Mouse (Mus musculus) gastrocnemius, postnatal 36 days (tissue): ENCODE data around the gene Tstd2. TPM values are rescaled to one million over a fixed set of nuclear protein-coding genes. Genes with fewer than 3 reads are reported as not detected.

Experiments
- DNase-seq, 2 experiments: peaks; one replicate each; pipeline ENCODE4 v3.0.0; 2022
- intact Hi-C: fragments of 180-260 bp; cut with DNase I; formaldehyde crosslinking; loops from one replicate; pipeline ENCODE4 v1.15.1; 2025
- total RNA-seq, 2 experiments: library from RNA; stranded (reverse); gene quantifications; 2 replicates each; pipeline ENCODE4 v1.2.3; 2021

The Tstd2 gene
- total RNA-seq, 2 experiments from 2014 or later, result 8.7 to 10.8 TPM

DNA sequence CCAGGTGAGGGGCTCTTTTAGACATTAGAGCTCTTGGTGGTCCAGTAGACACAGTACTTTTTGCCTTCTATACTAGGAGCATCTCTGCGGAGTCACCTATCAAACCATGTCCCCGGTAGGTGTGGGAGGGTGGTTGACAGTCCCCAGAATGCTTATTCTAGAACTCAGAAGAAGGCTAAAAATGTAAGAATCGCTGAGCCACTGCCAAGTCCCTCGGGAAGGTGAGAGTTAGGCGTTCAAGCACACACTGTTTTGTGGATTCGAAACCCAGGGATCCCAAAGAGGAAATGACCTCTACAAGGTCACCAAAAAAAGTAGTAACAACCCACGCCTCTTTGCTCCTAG is 51.1 kb downstream of the Tstd2 start:
- DNase-seq, result no peak
- intact Hi-C loops, result loop anchor here (5.0 kb wide), 1 partner anchor 45 kb away; no protein-coding TSS in a partner anchor

DNA sequence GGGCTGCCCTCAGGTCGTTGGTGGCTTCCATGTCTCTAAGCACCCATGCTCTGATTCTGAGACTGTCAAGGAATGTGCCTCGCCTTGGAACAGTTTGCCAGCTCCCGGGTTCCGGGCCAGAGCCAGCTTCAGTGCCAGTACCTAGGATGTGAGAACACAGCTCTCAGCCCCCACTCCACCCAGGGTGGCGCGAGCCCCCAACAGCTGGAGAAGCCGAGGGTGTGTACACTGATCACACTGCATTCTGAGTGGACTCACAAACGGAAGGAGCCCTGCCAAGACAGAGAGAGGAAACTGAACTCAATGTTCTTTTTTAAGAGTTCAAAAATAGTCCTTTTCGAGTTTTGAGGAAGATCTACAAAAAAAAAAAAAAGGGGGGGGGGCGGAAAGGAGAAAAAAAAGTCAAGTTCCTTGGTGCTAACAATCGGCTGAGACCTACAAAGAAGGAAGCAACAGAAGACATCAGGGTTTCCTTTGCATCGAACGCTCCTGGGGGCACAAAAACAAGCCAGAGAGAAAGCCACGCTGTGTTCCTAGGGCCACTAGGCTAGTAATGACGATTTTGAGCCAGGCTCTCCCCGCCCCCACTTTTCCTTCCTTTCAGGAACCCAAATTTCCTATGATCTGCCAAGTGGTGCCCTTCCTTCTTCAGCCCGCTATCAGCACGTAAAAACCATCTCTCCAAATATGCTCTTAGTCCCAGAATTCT is 51.6 kb downstream of the Tstd2 start:
- peak; percentile 47 for DNase-seq
- intact Hi-C loops, result loop anchor here (5.0 kb wide), 1 partner anchor 45 kb away; no protein-coding TSS in a partner anchor

DNA sequence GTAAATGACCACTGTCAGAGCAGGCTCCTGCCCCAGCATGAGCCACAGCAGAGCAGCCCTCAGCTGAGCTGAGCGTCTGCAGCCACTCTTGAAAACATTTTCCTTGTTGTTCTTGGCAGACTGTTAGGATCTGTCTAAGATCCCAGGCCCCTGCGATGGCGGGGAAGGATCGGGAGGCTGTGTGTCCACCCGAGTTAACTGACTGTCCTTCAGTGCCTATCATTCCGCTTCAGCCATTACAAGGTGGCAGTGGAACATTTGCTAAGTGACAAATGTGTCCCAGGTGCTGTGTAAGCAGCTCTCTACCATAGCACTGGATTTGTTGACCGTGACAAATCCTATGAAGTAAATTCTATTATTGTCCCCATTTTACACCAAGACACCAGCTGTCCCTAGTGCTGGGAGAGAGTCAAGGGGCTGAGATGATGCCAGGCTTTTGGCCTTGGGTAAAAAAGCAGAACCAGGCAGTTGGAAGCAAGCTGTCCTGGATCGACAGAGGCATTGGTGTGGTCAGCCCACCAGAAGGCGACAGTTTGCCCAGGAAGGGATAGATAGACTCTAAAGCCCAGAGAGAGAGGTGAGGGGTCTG is 53.2 kb downstream of the Tstd2 start:
- intact Hi-C loops, result loop anchor here (5.0 kb wide), 1 partner anchor 43 kb away; no protein-coding TSS in a partner anchor
- no peak for DNase-seq

DNA sequence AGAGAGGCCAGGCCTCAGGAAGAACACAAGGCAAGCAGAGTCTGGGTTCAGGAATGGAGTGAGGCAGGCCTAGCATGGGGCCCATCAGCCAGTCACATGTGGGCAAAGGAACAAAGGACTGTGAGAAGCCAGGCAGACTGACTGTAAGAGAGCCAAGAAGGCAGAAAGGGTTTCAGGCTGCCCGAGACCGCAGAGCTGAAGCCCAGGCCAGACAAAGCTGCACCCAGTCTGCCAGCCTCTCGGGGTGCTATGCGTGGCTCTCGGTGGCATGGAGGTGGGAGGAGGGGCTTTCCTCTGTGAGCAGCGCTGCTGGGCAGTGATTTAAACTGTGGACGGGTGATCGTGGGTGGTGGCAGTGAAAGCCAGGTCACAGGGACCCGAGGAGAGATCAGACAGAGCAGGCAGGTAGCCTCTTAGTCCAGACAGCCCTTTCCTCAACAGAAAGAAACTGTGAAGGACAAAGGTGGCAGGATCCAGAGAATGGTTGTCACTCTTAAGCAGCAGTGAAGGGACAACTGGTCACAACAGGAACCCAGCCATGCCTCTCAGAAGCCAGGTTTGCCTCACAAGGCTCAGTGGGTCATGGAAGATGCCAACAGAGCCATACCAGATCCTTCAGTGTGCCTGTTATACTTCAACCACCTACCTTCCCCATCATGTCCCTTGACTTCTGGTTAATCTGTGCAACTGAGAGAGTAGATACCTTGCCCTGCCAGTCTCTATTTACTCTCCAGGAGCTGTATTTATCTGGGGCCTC is 53.9 kb downstream of the Tstd2 start:
- intact Hi-C loops, result loop anchor here (5.0 kb wide), 1 partner anchor 42 kb away; no protein-coding TSS in a partner anchor

DNA sequence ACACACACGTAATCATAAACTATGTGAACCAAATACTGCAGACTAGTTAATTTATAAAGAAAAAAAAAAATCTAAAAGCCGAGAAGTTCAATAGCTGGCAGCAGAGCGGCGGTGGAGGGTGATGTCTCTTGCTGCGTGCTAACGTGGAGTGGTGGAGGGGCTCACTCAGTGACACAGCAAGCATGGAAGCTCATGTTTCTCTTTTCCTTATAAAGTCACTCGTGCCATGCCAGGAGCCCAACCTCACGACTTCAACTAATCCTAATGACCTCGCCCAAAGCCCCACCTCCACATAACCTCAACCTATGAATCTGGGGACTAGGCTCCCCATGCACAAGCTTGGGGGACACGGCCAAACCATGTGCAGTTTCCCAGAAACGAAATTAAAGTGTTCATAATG is 55.9 kb downstream of the Tstd2 start:
- DNase-seq, result no peak
- intact Hi-C loops, result no loop called here

More for the DNA sequence above, 53.9 kb downstream of the Tstd2 start:
- no peak for DNase-seq

DNA sequence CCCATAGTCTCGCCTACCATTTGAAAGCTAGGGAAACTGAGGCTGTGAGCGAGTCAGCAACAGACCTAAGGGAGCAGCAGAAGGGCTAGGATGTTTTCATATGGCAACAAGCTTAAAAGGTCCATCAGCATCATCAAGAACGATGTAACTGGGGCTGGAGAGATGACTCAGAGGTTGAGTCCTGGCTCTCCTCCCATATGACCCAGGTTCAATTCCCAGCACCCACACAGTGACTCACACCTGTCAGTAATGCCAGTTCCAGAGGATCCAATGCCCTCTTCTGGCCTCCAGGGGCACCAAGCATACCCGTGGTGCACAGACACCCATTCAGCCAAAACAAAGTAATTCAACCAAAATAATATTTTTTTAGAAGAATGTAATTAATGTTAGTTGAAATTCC is 58.2 kb downstream of the Tstd2 start:
- DNase-seq, result no peak
- intact Hi-C loops, result no loop called here

DNA sequence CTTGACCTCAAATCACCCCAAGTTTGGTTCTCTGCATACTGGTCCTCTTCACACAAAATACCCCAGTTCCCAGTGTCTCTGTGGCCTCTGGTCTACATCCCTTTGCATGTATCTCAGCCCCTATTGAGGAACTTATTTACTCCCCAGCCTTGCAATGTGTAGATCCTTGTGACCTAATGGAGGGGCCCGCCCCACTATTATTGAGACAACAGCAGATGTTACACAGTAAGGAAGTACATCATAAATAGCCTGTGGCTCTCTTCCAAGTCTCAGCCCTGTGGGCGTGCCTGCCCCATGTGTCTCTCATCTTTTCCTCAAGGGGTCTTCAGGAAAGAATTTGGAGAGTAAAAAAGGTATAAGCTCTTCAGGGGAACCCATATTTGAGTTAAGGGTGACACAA is 61.6 kb downstream of the Tstd2 start:
- no peak for DNase-seq
- intact Hi-C loops, result no loop called here

DNA sequence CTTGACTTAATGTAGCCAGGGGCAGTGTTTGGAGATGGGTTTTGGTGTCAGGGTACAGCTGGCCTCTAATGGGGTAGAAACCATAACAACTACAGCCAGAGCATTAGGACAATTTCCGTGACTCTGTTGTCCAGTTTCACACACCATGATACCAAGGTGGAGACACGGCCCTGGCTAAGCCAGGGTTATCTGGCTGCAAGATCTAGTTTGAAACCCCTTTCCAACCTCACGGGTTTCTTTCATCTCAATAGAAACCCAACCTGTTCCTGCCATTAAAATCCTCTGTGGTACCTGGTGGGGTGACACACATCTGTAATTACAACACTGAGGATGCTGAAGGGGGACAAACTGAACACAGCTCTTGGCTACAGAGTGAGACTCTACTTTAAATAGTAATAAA is 62.8 kb downstream of the Tstd2 start:
- DNase-seq, result no peak
- intact Hi-C loops, result no loop called here

DNA sequence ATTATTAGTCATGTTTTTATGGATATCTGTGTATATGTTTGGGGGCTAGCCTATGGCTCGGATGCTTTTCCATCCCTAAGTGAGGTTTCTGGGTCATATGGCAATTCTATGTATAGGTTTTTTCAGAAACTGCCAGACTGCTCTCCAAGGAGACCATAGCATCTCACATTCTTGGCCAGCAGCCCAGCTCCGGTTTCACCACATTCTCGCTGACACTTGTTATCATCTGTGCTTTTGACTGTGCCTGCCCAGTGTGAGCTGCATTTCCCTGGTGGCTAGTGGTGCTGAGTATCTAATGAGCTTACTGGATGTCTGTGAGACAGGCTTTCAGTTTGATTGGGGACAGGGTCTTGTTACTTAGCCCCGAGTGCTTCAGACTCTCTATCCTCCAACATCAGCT is 64.8 kb downstream of the Tstd2 start:
- intact Hi-C loops, result no loop called here
- no peak for DNase-seq

DNA sequence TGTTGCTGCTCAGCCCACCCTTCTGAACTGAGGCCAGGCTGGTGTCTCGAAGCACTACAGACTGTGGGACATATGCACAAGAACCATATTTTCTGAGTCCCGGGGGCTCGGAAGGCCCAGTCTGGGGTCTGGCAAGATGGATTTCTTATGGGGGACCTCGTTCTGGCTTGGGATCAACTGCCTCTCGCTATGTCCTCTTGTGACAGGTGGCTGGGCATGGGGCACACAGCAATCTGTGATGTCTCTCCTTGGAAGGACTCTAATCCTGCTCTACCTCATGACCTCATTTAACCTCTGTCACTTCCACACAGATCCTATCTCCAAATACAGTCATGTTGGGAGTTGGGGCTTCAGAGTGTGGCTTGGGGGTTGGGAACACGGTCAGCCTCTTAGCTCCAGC is 65.9 kb downstream of the Tstd2 start:
- intact Hi-C loops, result no loop called here
- DNase-seq, result no peak

DNA sequence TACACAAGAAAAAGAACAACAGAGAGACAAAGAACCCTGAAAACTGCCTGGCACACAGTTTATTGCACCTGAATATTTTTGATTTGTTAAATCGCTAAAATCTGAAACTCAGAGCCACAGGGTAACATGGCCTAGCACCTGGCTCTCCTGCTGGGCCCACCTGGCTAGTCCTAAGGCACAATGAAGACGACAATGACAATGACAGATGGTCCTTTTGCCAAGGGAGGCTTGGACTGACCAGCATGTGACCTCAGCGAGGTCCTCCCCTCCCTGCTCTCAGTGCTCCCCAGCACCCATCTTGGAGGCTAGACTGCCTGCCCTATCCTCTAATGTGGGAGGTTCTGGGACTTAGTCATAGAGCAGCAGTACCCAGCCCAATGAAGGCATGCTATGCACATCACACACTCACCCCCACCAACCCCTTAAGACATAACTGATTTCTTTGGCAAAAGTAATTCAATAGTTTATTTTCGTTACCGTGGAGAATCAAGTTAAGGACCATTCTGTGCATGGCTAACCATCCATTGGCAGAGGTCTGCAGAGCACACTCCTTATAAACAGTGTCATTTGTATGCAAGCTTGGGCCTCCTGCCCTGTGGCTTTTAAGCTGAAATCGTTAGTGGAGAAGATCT is 68.5 kb downstream of the Tstd2 start:
- intact Hi-C loops, result no loop called here
- no peak for DNase-seq

DNA sequence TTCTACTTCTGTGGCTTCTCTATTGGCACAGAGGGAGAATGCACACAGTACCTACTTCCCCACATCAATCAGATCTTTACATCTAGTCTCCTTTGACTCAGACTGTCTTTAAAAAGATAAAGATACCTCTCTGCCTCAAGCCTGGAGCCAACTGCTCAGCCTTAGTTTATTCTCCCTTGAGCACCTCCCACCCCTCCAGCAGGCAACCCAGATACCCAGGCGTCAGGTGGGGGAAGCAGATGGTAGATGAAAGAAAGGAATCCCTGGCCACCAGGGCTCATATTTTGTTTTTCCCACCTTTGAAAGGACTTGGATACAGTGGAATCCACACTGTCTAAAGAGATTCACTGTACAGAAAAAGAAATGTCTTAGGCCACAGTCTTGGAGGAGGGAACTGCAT is 69.9 kb downstream of the Tstd2 start:
- DNase-seq, result no peak
- intact Hi-C loops, result no loop called here

DNA sequence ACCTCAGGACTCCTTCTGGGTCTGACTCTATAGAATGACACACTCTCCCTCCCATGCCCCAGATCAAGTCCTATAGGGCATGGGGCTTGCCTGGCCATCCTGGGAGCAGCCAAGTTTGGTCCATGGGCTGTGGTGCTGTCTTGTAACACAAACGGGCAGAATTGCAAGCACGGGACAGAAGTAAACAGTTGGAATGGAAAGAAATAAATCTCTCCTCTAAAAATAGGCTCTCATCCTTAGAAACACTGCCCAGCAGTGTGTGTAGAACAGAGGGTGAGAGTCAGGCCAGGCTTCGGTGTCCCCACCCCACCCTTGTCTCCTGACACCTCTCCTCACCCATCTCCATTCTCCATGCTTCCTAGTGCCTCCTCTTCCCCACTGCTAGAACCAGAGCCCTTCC is 70.4 kb downstream of the Tstd2 start:
- intact Hi-C loops, result no loop called here

DNA sequence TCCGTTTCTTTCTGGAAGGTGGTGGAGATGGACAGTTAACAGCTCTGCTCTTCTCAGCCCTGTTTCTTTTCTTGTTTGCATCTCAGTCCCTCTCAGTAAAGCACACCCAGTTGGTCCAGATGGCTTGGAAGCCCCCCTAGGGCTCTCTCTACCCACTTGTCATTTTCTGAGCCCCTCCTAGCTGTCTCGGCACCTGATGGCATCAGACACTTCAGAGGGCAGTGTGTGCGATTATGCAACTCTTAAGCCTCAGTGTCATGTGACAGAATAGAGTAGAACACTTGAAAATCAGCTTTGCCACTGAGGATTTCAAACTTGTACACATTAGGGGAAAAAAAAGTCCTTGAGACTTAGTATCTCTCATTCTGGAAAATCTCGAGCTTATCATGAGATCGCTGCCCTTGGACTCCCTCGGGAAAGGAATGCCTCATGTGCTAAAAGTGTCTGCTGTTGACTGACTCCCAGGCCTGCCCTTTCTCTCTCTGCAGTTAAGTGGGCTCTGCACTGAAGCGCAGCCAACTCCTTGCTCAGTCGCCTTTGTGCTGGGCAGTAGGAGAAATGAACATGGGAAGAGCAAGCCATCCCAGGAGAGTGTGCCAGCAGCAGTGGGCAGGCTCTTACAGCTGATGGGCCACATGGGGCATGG is 72.7 kb downstream of the Tstd2 start:
- DNase-seq, result no peak
- intact Hi-C loops, result loop anchor here (2.0 kb wide), 2 partner anchors 25 to 35 kb away; no protein-coding TSS in a partner anchor

More for the DNA sequence above, 70.4 kb downstream of the Tstd2 start:
- no peak for DNase-seq

DNA sequence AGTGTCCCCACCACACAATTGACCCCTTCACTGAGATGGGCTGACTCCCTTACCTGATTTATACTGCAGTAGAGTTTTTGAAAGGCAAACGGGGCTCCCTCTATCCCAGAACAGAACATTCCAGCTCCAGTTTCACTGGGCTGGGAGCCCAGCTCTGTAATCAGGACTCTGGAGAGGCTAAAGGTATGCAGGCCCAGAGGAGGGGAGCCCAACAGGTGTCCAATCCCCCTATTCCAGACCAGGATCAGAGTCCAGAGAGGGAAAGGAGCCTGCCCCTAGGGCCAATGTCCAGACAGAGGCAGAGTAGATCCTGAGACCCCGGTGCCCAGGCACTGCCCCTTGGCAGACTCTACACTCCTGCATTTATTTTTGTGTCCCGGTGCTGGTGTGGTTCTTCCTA is 73.5 kb downstream of the Tstd2 start:
- peak in 1 of 2 experiments; percentile 35 for DNase-seq
- intact Hi-C loops, result loop anchor here (2.0 kb wide), 2 partner anchors 24 to 36 kb away; no protein-coding TSS in a partner anchor

Other genes with a start within 250 kb of the Tstd2 start
- not detected for gene Ccdc180, start 248.4 kb downstream of the Tstd2 start, total RNA-seq
- 1 to 10 TPM; 7.4 to 8.1 TPM for gene Tdrd7, start 173.4 kb downstream of the Tstd2 start, total RNA-seq
- gene Tmod1, start 99.8 kb downstream of the Tstd2 start, total RNA-seq, result 100 to 1,000 TPM; 199 to 210 TPM
- 10 to 100 TPM; 10.4 to 12.2 TPM for gene Ncbp1, start 81 bp downstream of the Tstd2 start, total RNA-seq
- 1 to 10 TPM; 6.4 to 6.7 TPM for gene Xpa, start 57.6 kb upstream of the Tstd2 start, total RNA-seq
- not detected for gene Foxe1, start 204.9 kb upstream of the Tstd2 start, total RNA-seq